Mouse (Mus musculus): Measurements from ENCODE around the gene Gatad2b. TPM values are rescaled to one million over a fixed set of nuclear protein-coding genes. Genes with fewer than 3 reads are reported as not detected.
"Not testable (repeated sequence)": the region's sequence is repeated elsewhere in the genome, so short reads cannot be mapped to it uniquely, and the experiment has no call there.

Gatad2b gene
- total RNA-seq, 2 experiments from 2014 or later, result 40.0 to 41.8 TPM

DNA sequence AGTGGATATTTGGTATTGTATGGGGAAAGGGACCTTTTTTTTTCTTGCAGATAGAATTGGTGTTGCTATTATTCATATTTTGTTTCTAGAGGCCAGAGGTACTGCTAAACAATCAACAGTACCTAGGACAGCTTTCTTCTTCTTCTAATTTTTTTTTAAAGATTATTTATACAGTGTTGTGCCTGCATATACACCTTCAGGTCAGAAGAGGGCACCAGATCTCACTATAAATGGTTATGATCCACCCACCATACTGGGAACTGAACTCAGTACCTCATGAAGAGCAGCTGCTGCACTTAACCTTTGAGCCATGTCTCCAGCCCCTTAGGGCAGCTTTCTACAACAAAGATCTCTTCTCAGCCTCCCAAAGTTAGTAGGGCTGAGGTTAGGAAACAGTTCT, 20.4 kb downstream of the Gatad2b start:
- no peak for DNase-seq

- no peak for DNase-seq
Measured at GRCm38 (mm10) chr3:90314241-90314640, 21.3 kb downstream of the Gatad2b start.

- no peak for DNase-seq
Measured at GRCm38 (mm10) chr3:90322289-90322688, 29.3 kb downstream of the Gatad2b start.

GRCm38 (mm10) chr3:90323119-90323518, 30.1 kb downstream of the Gatad2b start:
- DNase-seq, result peak; percentile 71 to 82

- no peak for DNase-seq
Measured at GRCm38 (mm10) chr3:90332485-90332884, 39.5 kb downstream of the Gatad2b start.

- DNase-seq, result no peak
Measured at GRCm38 (mm10) chr3:90335517-90335916, 42.5 kb downstream of the Gatad2b start.

DNA sequence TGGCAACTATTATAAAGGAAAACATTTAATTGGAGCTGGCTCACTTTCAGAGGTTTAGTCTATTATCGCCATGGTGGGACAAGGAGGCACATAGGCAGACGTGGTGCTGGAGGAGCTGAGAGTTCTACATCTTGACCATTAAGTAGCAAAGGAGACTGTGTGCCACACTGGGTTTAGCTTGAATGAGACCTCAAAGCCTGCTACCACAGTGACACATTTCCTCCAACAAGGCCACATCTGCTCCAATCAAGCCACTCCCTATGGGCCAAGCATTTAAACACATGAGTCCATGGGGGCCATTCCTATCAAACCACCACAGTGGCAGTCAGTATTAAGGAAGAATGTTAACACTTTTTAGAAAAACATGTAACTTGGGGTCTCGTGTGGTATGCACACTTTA, 45.2 kb downstream of the Gatad2b start:
- no peak for DNase-seq

- DNase-seq, result no peak
Measured at GRCm38 (mm10) chr3:90340177-90340576, 47.2 kb downstream of the Gatad2b start.

DNA sequence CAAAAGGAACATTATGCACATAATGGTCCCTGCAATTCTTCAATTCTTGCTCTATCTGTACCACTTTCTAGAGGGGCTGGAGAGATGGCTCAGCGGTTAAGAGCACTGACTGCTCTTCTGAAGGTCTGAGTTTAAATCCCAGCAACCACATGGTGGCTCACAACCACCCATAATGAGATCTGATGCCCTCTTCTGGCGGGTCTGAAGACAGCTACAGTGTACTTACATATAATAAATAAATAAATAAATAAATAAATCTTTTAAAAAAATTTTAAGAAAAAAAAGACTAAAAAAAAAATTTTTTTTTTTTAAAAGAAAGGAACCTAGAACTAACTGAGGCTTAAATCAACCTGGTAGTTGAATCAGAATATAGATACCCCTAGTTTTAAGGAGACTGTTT, 49.9 kb downstream of the Gatad2b start:
- not testable (repeated sequence) for DNase-seq

DNA sequence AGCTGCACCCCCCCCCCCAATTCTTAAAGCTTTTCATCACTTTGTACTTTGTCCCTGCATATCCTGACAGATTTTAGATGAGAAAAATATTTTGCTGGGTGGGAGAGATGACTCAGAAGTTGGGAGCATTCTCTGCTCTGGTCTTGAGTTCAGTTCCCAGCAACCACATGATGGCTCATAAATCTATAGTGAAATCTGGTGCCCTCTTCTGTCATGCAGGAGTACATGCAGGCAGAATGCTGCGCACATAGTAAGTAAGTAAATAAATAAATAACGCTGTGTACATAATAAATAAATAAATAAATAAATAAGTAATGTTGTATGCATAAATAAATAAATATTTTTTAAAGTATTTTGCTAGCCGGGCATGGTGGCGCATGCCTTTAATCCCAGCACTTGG, 54.9 kb downstream of the Gatad2b start:
- no peak for DNase-seq

GRCm38 (mm10) chr3:90357959-90358358, 65.0 kb downstream of the Gatad2b start:
- no peak for DNase-seq

DNA sequence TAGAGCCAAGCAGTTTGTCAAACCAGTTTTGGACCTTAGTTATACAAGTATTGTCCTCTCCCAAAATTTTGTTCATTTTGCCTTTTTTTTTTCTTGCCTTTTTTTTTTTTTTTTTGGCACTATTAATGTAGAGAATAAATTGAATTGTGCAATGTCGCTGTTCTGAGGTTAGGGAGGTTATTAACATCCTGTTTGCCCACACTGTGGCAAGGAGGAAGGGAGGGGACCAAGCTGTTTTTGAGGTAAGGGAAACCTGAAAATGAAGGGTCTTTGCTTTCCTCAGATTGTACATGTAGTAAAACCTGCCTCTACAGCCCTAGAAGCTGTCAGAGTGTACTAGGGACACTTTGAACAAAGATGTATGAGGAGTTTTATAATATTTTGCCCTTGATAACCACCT, 66.3 kb downstream of the Gatad2b start:
- no peak for DNase-seq

DNA sequence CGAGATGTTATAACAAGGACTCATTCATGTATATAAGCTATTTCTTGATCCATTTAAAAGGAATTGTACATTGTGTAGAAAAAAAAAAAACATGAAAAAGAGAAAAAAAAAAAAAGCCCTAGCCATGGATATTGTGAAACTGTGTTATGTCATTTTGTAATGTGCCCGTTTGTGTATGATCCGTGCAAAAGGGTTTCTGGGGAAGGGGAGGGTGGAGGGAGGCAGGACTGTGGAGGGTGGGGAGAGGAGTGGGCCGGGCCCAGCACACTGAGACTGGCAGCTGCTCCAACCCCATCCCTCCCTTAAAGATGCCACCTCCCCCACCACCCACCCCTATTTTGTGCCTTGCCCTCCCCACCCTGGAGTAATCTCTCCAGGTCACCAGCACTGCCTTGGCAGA, 68.5 kb downstream of the Gatad2b start:
- DNase-seq, result no peak

DNA sequence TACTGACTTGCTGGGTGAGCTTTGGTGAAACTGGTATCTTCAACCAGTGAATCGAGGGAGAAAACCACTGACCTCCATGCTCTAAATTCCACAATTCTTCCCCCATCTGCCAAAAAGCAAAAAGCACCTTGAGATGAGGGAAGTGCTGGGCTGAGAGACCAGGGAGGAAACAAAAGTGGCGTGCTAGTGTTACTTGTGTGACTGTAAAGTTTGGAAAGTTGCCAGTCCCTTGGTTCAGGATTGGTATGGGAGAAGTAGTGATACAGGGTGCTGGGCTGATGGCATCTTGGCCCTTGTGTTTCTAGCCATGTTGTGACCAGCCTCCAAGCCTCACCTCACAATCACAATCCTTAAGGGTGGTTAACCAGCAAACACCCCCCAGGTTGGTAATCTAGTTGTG, 69.4 kb downstream of the Gatad2b start:
- no peak for DNase-seq

DNA sequence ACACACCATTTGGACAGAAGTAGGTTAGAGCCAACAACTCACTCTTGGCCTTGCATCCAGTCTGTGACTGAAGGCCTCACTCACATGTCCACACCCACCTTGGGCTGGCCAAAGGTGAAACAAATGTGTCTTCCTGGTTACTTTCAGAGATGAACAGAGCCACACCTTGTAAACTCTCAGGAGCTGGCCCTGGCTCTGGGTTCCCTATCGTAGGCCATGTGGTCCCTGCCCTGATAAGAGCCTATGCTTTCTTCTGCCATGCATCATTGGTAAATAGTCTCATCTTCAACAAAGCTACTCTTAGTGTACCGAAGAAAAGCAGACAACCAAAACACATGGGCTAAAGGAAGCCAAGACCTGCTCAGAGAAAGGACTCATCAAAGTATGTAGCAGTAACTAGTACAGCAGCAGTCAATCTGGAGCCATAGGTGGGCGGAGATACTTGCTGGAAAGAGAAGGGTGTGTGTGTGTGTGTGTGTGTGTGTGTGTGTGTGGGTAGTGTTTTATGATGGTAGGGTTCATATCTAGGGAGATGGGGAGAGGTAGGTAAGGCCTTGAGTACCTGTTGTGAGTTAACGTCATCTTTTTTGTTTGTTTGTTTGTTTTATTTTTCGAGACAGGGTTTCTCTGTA, 74.1 kb downstream of the Gatad2b start:
- DNase-seq, result no peak

DNA sequence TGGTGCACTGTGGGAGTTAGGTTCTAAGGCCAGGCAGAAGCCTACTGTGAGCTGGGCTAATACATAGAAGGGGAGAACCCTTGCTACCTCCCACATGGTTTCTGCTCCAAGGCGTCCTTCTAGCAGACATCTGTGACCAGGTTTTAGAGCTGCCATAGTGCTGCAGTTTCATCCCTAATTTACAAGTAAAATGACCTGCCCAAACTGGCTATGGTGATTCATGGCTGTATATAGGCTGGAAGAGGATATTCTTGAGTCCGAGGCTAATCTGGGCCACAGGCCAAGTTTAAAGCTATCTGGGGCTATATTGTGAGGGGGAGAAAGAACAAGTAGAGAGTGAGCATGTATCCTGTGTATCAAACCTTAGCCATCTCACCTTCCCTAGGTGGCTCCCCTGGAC, 76.1 kb downstream of the Gatad2b start:
- DNase-seq, result no peak

DNA sequence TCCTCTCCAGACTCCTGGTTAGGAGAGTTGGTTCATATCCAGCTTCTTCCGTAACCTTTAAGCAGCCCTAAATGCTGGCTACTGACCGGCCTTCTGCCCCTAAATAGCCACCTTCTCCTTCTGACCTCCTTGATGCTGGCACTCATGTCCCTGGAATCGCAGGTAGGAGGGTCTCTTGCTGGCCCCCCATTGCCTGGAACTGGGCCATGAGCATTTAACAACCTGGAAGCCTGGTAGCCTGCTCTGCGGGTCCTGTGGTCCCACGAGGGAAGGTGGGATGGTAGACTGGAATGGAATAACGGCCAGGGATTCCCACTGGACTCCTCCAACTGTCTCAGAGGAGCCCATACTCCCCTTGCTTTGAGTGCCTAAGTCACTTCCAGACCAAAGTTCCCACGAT, 78.9 kb downstream of the Gatad2b start:
- no peak for DNase-seq

- DNase-seq, result no peak
Measured at GRCm38 (mm10) chr3:90372817-90373216, 79.8 kb downstream of the Gatad2b start.

DNA sequence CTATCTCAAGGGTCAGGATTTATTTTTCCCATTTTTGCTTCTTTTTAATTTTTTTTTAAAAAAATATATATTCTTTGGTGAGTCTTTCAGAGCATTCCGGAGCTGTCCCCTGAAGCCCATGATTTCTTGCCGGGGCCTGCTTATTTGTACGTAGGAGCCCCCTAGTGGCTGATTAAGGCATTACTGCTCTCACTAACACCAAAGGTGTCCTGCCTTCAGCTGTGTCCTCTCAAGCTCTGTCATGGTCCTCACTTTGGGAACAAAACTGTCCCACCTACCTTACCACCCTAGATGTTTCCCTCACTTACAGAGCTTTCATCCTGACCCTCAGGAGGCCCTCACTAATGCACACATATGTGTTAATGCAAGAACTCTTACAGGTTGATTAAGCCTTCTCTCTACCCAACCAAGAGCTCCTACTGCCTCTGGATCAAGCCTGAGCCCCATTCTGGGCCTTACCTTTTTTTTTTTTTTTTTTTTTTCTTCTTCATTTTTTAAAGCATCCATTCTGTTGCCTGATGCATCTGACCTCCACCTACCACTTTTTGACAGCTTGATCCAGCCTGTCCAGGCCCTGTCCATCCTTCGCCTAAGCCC, 80.6 kb downstream of the Gatad2b start:
- peak; percentile 84 to 91 for DNase-seq

DNA sequence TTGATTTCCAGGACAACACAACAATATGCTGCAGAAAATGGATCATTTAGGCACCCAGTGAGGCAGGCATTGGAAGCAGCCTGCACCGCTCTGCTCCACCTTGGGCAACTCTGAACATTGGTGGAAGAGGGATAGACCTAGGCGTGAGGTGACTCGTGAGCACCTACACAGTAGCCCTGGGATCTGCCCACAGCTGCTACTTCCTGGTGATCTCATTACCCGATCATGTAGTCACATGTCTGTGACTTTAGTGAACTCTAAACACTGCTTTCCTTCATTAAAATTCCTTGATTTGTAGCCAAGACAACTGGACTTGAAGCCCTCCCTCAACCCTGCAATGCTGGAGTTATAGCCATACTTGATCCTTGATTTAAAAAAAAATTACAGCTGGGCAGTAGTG, 81.4 kb downstream of the Gatad2b start:
- DNase-seq, result no peak

DNA sequence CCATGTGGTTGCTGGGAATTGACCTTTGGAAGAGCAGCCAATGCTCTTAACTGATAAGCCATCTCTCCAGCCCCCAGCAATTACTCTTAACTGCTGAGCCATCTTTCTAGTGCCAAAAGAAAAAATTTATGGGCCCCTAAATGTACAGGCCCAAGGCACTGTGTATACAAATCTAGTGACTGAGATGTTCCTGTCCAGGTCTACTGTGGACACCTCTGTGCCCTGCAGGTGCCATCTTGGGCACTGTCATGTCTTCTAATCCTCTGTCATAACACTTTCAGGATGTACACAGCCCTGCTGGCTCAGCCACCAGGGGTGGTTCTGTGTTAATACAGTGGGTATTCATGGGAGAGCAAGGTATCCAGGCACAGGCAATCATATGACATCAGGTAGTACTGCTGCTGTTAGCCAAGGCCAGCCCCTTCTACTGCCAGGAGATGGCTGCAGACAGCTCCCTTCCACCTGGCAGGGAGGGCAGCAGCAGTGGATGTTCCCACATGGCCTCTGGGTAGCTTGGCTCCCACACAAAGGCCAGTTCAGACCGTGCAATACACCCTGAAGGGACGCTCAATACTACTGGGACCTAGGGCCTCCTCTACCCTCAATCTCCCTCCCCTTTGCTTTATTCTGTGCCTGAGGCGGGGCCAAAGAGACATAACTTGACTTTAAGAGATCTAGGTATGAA, 82.7 kb downstream of the Gatad2b start:
- DNase-seq, result no peak

GRCm38 (mm10) chr3:90376247-90376585, 83.2 kb downstream of the Gatad2b start:
- DNase-seq, result no peak

DNA sequence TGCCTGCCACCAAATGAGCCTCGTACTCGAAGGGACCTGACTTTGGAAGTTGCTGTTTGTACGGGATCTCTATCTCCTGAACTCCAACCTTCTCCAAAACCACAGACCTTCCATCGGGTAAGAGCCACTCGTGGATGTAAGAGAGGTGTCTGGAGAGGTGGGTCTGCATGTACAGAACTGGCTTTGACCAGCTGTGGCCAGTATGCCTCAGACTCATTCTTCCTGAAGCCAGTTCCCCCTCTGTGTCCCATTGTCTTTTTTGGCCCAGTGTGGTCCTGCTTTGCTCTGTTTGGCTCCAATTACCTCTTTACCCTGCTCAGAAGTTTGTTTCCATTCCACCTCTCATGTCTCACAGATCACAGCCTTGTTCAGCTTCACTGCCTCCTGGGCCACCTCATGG, 85.5 kb downstream of the Gatad2b start:
- no peak for DNase-seq

DNA sequence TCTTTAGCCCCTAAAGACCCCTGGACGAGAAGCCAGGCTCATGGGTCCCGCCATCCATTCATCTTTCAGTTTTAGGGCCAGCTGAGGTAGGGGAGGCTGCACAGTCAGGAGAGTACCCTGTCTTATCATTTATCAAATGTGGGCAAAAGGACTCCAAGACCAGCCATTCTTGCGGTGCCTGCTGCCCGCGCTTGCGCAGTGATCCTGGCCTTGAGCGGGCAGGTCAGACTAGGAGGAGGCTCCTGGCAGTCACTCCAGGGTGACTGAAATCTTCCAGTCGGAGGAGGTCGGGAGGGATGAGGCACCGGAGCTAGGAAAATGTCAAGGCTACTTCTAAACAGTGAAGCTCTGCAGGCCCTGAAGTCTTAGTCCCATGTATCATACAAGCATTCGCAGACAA, 88.7 kb downstream of the Gatad2b start:
- DNase-seq, result no peak
